Comparison of ENCODE assay signal across 16 mouse cellular contexts in the genomic region with DNA sequence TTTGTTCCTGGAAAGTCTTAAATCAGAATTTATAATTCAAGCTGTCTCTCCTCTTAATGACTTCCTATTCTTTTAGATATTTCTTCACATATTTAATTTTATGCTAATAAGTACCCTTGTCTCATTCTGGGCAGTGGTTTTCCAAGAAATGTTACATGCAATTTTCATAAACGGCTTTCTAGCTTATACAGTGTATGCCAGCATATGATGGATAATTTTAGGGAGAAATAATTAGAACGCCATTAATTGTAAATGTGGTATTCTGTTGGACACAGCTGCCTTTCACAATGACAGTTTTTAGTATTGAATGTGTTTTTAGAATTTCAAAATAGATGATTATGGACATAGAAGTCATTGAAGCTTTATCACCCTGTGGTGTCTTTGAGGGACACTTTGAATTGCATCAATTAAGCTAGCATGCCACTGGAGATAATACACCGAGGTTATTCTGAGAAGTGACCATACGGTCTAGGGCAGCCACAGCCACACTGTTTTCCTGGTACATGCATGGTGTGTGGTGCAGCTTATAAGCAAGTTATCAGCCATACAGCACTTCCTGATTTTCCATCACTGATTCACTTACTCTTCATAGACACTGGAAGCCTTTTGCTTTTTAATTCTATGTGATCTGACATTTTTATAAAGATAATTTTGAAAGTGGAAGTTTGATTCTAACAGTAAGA.
A peak's percentile ranks its signal among the peaks of the same experiment; 100 is the strongest.
DNase-seq lines count a peak whose midpoint lies in the region; ATAC-seq and TF ChIP-seq lines count a peak whose summit lies in the region.
"Had no signal": no experiment of that assay in that cellular context is flagged by ENCODE, and none has a peak within 500 bp of the region (broad histone marks: within the 10 kb centered on the region; RNA-seq: fewer than 3 reads in every experiment).

No protein-coding gene starts in this region.

- H3K4me2 ChIP-seq in heart, embryonic 11.5 days, result no peak overlapping the region
- H3K4me2 ChIP-seq in kidney, embryonic 15.5 days, result no peak overlapping the region
- H3K4me2 ChIP-seq: midbrain, embryonic 13.5 days had no signal

- H3K36me3 ChIP-seq in heart, embryonic 11.5 days (ENCODE audit: control insufficient read depth, insufficient read depth, low read length), result no peaks in the 10 kb centered on the region
- H3K36me3 ChIP-seq in G1E (replicated peaks), result peaks cover 7% of the 10 kb centered on the region
- H3K36me3 ChIP-seq in megakaryocyte, embryonic 14.5 days (replicated peaks; ENCODE audit: low read length), result peaks cover 11% of the 10 kb centered on the region
- no peaks in the 10 kb centered on the region for H3K36me3 ChIP-seq in kidney, embryonic 15.5 days
- H3K36me3 ChIP-seq: limb, embryonic 10.5 days; midbrain, embryonic 13.5 days had no signal

- WGBS in heart, embryonic 11.5 days (ENCODE audit: insufficient replicate concordance), result 61% methylated on average over 4 of the region's 4 CpGs
- WGBS in kidney, embryonic 15.5 days, result 83% methylated on average over 4 of the region's 4 CpGs

- peaks cover 26% of the 10 kb centered on the region for H3K4me1 ChIP-seq in heart, embryonic 11.5 days (ENCODE audit: control insufficient read depth, insufficient read depth, low read length)
- peaks cover 29% of the 10 kb centered on the region for H3K4me1 ChIP-seq in G1E (ENCODE audit: insufficient read depth, low read depth, low read length)
- peaks cover 79% of the 10 kb centered on the region for H3K4me1 ChIP-seq in megakaryocyte, embryonic 14.5 days
- peaks cover 6% of the 10 kb centered on the region; the same call in 1 of the 2 replicates for H3K4me1 ChIP-seq in kidney, embryonic 15.5 days
- H3K4me1 ChIP-seq: midbrain, embryonic 13.5 days had no signal

- DNase-seq in heart, adult 8-10 months (ENCODE audit: low spot score), result no peak
- DNase-seq in G1E (ENCODE audit: low spot score), result no peak
- DNase-seq in thymus, postnatal 10 days (ENCODE audit: low spot score in 2 of 2), result no peak
- DNase-seq: cerebellum, postnatal 14 days; gastrocnemius, postnatal 10 days; heart, postnatal 36 days had no signal

- TF ChIP-seq CTCF in G1E (IDR thresholded peaks at IDR 0.05; ENCODE audit: low read depth, low read length), result no peak

- no peak for ATAC-seq in heart, embryonic 11.5 days (replicated peaks; ENCODE audit: insufficient number of reproducible peaks, low FRiP score, low TSS enrichment)
- ATAC-seq in G1E (ENCODE audit: extremely low read depth, insufficient number of reproducible peaks, low FRiP score, poor library complexity, severe bottlenecking), result peak; percentile 74
- peak; percentile 82 for ATAC-seq in common myeloid progenitor, adult 5-6 weeks (replicated peaks; ENCODE audit: low read depth, poor library complexity, severe bottlenecking)
- no peak for ATAC-seq in kidney, embryonic 15.5 days (replicated peaks; ENCODE audit: low FRiP score)
- ATAC-seq: hindbrain, embryonic 16.5 days; intestine, postnatal 0 days; midbrain, embryonic 13.5 days had no signal

- H3K9ac ChIP-seq in heart, embryonic 11.5 days (ENCODE audit: low read depth, low read length), result no peak overlapping the region
- H3K9ac ChIP-seq in kidney, embryonic 15.5 days, result no peak overlapping the region
- H3K9ac ChIP-seq: midbrain, embryonic 13.5 days had no signal

- H3K27ac ChIP-seq in heart, embryonic 11.5 days (ENCODE audit: low read depth, low read length), result peak overlapping the region; percentile 46; the same call in 1 of the 2 replicates
- H3K27ac ChIP-seq in kidney, embryonic 15.5 days, result no peak overlapping the region
- H3K27ac ChIP-seq: kidney, postnatal 0 days; limb, embryonic 10.5 days; midbrain, embryonic 13.5 days had no signal

- no peaks in the 10 kb centered on the region for H3K9me3 ChIP-seq in heart, embryonic 11.5 days (replicated peaks; ENCODE audit: control insufficient read depth, low read length)
- no peaks in the 10 kb centered on the region for H3K9me3 ChIP-seq in G1E (replicated peaks)
- no peaks in the 10 kb centered on the region for H3K9me3 ChIP-seq in megakaryocyte, embryonic 14.5 days
- no peaks in the 10 kb centered on the region for H3K9me3 ChIP-seq in kidney, embryonic 15.5 days (replicated peaks)
- H3K9me3 ChIP-seq: limb, embryonic 10.5 days; midbrain, embryonic 13.5 days had no signal

- H3K27me3 ChIP-seq in heart, embryonic 11.5 days (ENCODE audit: control insufficient read depth, insufficient read depth, low read length), result no peaks in the 10 kb centered on the region
- no peaks in the 10 kb centered on the region for H3K27me3 ChIP-seq in G1E (ENCODE audit: insufficient read depth, low read length)
- no peaks in the 10 kb centered on the region for H3K27me3 ChIP-seq in megakaryocyte, embryonic 14.5 days (replicated peaks)
- H3K27me3 ChIP-seq in kidney, embryonic 15.5 days, result no peaks in the 10 kb centered on the region
- H3K27me3 ChIP-seq: midbrain, embryonic 13.5 days had no signal

- no peak overlapping the region for H3K4me3 ChIP-seq in heart, embryonic 11.5 days (ENCODE audit: low read depth, low read length)
- peak overlapping the region; percentile 48; the same call in 1 of the 2 replicates for H3K4me3 ChIP-seq in G1E (ENCODE audit: low read depth, low read length)
- H3K4me3 ChIP-seq in megakaryocyte, embryonic 14.5 days (replicated peaks), result peak overlapping the region; percentile 77
- H3K4me3 ChIP-seq in kidney, embryonic 15.5 days (replicated peaks), result no peak overlapping the region
- H3K4me3 ChIP-seq: layer of hippocampus, adult 2 months; limb, embryonic 10.5 days; midbrain, embryonic 13.5 days had no signal

Comparison
In these comparisons a context has a peak if more than half of its experiments do, and no peak if none do; other contexts are left out.
1. ATAC-seq: peak in G1E (single experiment) and common myeloid progenitor, adult 5-6 weeks (single experiment); none in heart, embryonic 11.5 days (single experiment) and kidney, embryonic 15.5 days (single experiment).
2. H3K4me3 ChIP-seq: peak in G1E (single experiment) and megakaryocyte, embryonic 14.5 days (single experiment); none in heart, embryonic 11.5 days (single experiment) and kidney, embryonic 15.5 days (single experiment).